Mouse (Mus musculus) layer of hippocampus, postnatal 25 days (tissue): ENCODE data around the gene Olfr392. TPM values are rescaled to one million over a fixed set of nuclear protein-coding genes. Genes with fewer than 3 reads are reported as not detected.

Source experiments
- DNase-seq, 2 experiments: peaks; one replicate each; pipeline ENCODE4 v3.0.0; 2022; ENCODE audit warnings: mixed read lengths in 2 of 2, low spot score in 1 of 2; ENCODE audit errors: extremely low spot score in 1 of 2
- total RNA-seq, 2 experiments: library from RNA; stranded (reverse); gene quantifications; 2 replicates each; pipeline ENCODE4 v1.2.3; 2021

The Olfr392 gene
- total RNA-seq, result not detected

DNA sequence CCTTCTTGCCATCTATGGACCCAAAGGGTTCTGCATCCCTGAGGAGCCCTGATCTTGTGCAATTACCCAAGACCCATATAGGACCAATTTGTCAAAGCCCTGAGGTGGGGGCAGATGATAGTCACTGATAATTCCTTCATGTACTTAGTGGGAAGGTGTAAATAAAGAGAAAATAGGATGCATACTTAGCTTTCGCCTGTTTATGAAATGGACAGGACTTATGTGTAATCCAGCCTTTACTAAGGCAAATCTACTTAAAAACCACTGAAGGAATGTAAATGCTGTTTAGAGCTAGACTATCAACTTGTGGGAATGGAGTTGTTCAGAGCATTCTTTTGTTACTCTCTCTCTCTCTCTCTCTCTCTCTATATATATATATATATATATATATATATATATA lies at the start of gene Olfr392:
Olfr392 (minus strand) TSS at position 101 of the 400 bp plus-strand sequence.
- no peak for DNase-seq

DNA sequence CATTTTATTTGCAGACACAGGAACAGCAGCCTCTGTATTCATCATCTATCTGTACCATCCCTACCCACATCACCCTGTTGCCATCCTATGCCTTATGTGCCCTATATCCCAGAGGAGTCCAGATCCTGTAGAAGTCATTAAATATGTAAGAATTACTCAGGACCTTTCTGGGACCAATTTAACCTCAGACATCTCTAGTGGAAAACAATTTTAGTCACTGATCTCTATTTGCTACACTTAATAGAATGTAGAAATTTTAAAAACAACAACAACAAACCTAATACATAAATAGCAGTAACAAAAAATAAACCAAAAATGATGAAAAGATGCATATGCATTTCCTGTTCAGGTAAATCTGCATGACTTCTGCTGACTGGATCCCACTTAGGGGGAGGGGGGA lies 34.5 kb upstream of the Olfr392 start, which contains the start of gene Olfr393:
Olfr393 (minus strand) TSS at position 101 of the 400 bp plus-strand sequence.
- DNase-seq, result no peak

GRCm38 (mm10) chr11:73802952-73803351 lies 13.9 kb downstream of the Olfr392 start, which contains the start of gene Olfr391-ps:
Olfr391-ps (minus strand) TSS chr11:73803052.
- DNase-seq, result no peak

GRCm38 (mm10) chr11:73782664-73783063 lies 34.2 kb downstream of the Olfr392 start, which contains the start of gene Olfr390:
Olfr390 (plus strand) TSS chr11:73782964.
- no peak for DNase-seq

GRCm38 (mm10) chr11:73780613-73781012 lies 36.2 kb downstream of the Olfr392 start, which contains the start of gene Olfr389:
Olfr389 (minus strand) TSS chr11:73780713.
- no peak for DNase-seq

Other genes with a start within 250 kb of the Olfr392 start
- gene Olfr385, start 224.0 kb downstream of the Olfr392 start, total RNA-seq, result not detected
- not detected for gene Olfr384, start 218.5 kb downstream of the Olfr392 start, total RNA-seq
- gene Zfp735, start 128.3 kb downstream of the Olfr392 start, total RNA-seq, result not detected
- not detected for gene Olfr389, start 36.3 kb downstream of the Olfr392 start, total RNA-seq
- gene Olfr390, start 34.1 kb downstream of the Olfr392 start, total RNA-seq, result not detected
- gene Olfr391-ps, start 14.0 kb downstream of the Olfr392 start, total RNA-seq, result not detected
- gene Olfr393, start 34.4 kb upstream of the Olfr392 start, total RNA-seq, result not detected
- gene Olfr394, start 73.7 kb upstream of the Olfr392 start, total RNA-seq, result not detected
- not detected for gene Olfr395, start 92.2 kb upstream of the Olfr392 start, total RNA-seq
- not detected for gene Olfr23, start 119.6 kb upstream of the Olfr392 start, total RNA-seq
- not detected for gene Olfr397, start 143.8 kb upstream of the Olfr392 start, total RNA-seq
- not detected for gene Olfr398, start 173.4 kb upstream of the Olfr392 start, total RNA-seq
- gene Olfr139, start 239.5 kb upstream of the Olfr392 start, total RNA-seq, result not detected
- not detected for gene Olfr399, start 239.6 kb upstream of the Olfr392 start, total RNA-seq